ENCODE assay signal across 46 mouse cellular contexts in the genomic region with DNA sequence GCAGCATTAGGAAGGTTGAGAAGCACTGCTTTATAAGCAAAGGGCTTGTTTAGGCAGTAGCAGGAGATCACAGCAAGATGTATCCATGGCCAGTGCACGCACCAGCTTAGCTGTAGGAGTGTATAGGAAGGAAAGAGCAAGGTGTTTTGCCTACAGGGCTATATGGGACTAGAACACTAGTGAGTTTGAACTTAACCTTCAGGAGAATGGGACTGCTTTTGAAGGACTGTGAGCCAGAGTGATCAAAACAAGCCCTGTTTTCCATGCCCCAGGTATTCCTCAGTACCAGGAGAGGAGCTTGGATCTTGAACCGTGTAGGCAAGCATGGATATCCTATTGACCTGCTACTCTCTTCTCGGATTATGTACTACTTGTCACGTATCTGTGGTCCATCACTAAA. TPM values are rescaled to one million over a fixed set of nuclear protein-coding genes. Genes with fewer than 3 reads are reported as not detected.
"Had no signal": no experiment of that assay in that cellular context is flagged by ENCODE, and none has a peak within 500 bp of the region (broad histone marks: within the 10 kb centered on the region; RNA-seq: fewer than 3 reads in every experiment).

No protein-coding gene starts in this region.

- H3K9me3 ChIP-seq: limb, embryonic 10.5 days; limb, embryonic 12.5 days; limb, embryonic 13.5 days; limb, embryonic 15.5 days; liver, embryonic 12.5 days; liver, embryonic 13.5 days; liver, embryonic 15.5 days; lung, embryonic 15.5 days; megakaryocyte, embryonic 14.5 days; midbrain, embryonic 10.5 days; midbrain, embryonic 12.5 days; midbrain, embryonic 13.5 days; midbrain, embryonic 15.5 days had no signal

- H3K4me2 ChIP-seq: limb, embryonic 12.5 days; limb, embryonic 13.5 days; limb, embryonic 15.5 days; liver, embryonic 12.5 days; liver, embryonic 13.5 days; liver, embryonic 15.5 days; lung, embryonic 14.5 days; lung, embryonic 15.5 days; midbrain, embryonic 11.5 days; midbrain, embryonic 12.5 days; midbrain, embryonic 13.5 days; midbrain, embryonic 15.5 days had no signal

- ATAC-seq: liver, embryonic 12.5 days; liver, postnatal 0 days; lung, postnatal 0 days; midbrain, embryonic 13.5 days; midbrain, embryonic 15.5 days; midbrain, embryonic 16.5 days had no signal

- H3K9ac ChIP-seq: limb, embryonic 12.5 days; limb, embryonic 13.5 days; limb, embryonic 15.5 days; liver, embryonic 12.5 days; liver, embryonic 13.5 days; liver, embryonic 14.5 days; liver, embryonic 15.5 days; liver, postnatal 0 days; lung, embryonic 14.5 days; lung, embryonic 15.5 days; midbrain, embryonic 12.5 days; midbrain, embryonic 13.5 days; midbrain, embryonic 15.5 days had no signal

- H3K27me3 ChIP-seq: limb, embryonic 12.5 days; limb, embryonic 13.5 days; limb, embryonic 15.5 days; liver, embryonic 12.5 days; liver, embryonic 13.5 days; liver, embryonic 15.5 days; lung, embryonic 15.5 days; megakaryocyte, embryonic 14.5 days; midbrain, embryonic 12.5 days; midbrain, embryonic 13.5 days; midbrain, embryonic 15.5 days had no signal

- H3K36me3 ChIP-seq: limb, embryonic 10.5 days; limb, embryonic 12.5 days; limb, embryonic 13.5 days; limb, embryonic 15.5 days; liver, embryonic 12.5 days; liver, embryonic 13.5 days; lung, embryonic 15.5 days; midbrain, embryonic 10.5 days; midbrain, embryonic 12.5 days; midbrain, embryonic 13.5 days; midbrain, embryonic 15.5 days had no signal

- DNase-seq: left cerebral cortex, postnatal 4 days; liver; liver, embryonic 13.5 days; liver, postnatal 0 days; lung, adult 18-20 months; lung, adult 2 months; lung, embryonic 14.5 days; lung, postnatal 10 days; lung, postnatal 14 days; lung, postnatal 36 days; lung, postnatal 4 days; midbrain, embryonic 14.5 days had no signal

- H3K4me3 ChIP-seq: left cerebral cortex, adult 2 months; limb, embryonic 10.5 days; limb, embryonic 12.5 days; limb, embryonic 13.5 days; limb, embryonic 15.5 days; liver, embryonic 12.5 days; liver, embryonic 13.5 days; liver, embryonic 15.5 days; lung, embryonic 15.5 days; megakaryocyte, embryonic 14.5 days; midbrain, embryonic 10.5 days; midbrain, embryonic 12.5 days; midbrain, embryonic 13.5 days; midbrain, embryonic 15.5 days; myocyte had no signal

- H3K4me1 ChIP-seq: limb, embryonic 10.5 days; limb, embryonic 12.5 days; limb, embryonic 13.5 days; limb, embryonic 15.5 days; liver, embryonic 12.5 days; liver, embryonic 13.5 days; liver, embryonic 15.5 days; lung, embryonic 15.5 days; megakaryocyte, embryonic 14.5 days; midbrain, embryonic 10.5 days; midbrain, embryonic 12.5 days; midbrain, embryonic 13.5 days; midbrain, embryonic 15.5 days had no signal

- H3K27ac ChIP-seq: left cerebral cortex, adult 2 months; limb, embryonic 10.5 days; limb, embryonic 12.5 days; limb, embryonic 13.5 days; limb, embryonic 15.5 days; liver, embryonic 12.5 days; liver, embryonic 13.5 days; liver, embryonic 14.5 days; liver, embryonic 15.5 days; lung, embryonic 15.5 days; macrophage; midbrain, embryonic 10.5 days; midbrain, embryonic 12.5 days; midbrain, embryonic 13.5 days; midbrain, embryonic 15.5 days had no signal

RNA-seq across cellular contexts. Expression of a gene that starts 33.1 kb away (rescaled TPM):
- total RNA-seq: left cerebral cortex, adult 2 months; left cerebral cortex, adult 8-10 months; left cerebral cortex, postnatal 10 days; left cerebral cortex, postnatal 14 days; left cerebral cortex, postnatal 25 days; left cerebral cortex, postnatal 36 days; left cerebral cortex, postnatal 4 days; megakaryocyte progenitor cell, adult 5-6 weeks; megakaryocyte, adult 5-6 weeks; megakaryocyte-erythroid progenitor cell, adult 5-6 weeks; midbrain, postnatal 0 days; monocyte, adult 5-6 weeks had no signal
- polyA plus RNA-seq: limb, embryonic 10.5 days; limb, embryonic 11.5 days; limb, embryonic 12.5 days; limb, embryonic 13.5 days; limb, embryonic 14.5 days; limb, embryonic 15.5 days; liver, embryonic 12.5 days; liver, embryonic 13.5 days; liver, embryonic 14.5 days; liver, embryonic 15.5 days; liver, embryonic 16.5 days; liver, postnatal 0 days; lung, adult 2 months; lung, embryonic 14.5 days; lung, embryonic 15.5 days; lung, embryonic 16.5 days; lung, postnatal 0 days; macrophage; midbrain, embryonic 10.5 days; midbrain, embryonic 11.5 days; midbrain, embryonic 12.5 days; midbrain, embryonic 13.5 days; midbrain, embryonic 14.5 days; midbrain, embryonic 15.5 days; midbrain, embryonic 16.5 days; midbrain, postnatal 0 days; myocyte; neural tube, embryonic 11.5 days had no signal
